Mouse (Mus musculus): ENCODE results near the gene Nrp1.
A peak's percentile ranks its signal among the peaks of the same experiment; 100 is the strongest.

The Nrp1 gene

DNA sequence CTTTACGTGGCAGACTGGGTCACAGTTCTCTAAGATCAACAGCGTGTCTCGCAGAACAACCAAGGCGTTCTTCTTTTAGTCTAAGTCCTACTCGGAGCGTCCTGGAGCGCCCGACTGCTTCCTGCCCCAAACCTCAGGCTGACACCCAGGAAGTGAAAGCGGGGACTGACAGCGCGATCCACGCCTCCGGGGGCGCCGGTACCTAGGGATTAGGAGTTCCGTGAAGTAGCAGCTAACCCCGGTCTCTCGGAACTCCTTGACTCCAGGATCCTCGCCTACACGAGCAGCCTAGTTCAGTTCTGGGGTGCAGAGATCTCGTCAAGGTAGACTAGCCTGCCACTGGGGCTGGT, at the start of gene Nrp1:
Gene Nrp1 (plus strand): TSS at position 199 of the 350 bp plus-strand sequence.
- DNase-seq (ENCODE audit: low spot score in 2 of 2), result peak in 1 of 2 experiments; percentile 10

DNA sequence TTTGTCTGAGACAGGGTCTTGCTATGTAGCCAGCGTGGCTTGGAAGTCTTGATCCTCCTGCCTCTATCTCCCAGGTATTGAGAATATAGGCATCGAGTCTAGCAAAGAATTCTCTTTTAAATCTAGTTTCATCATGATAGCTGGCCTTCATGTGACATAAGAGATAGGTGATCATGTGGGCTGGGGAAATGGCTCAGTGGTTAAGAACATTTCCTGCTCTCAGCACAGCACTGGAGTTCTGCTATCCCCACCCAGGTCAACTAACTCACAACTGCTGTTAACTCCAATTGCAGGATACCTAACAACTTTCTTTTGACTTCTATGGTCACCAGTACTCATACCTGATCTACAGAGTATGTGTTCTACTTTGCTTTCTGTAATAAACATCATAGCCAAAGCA, 37.6 kb upstream of the Nrp1 start:
- DNase-seq (ENCODE audit: low spot score in 2 of 2), result no peak

DNA sequence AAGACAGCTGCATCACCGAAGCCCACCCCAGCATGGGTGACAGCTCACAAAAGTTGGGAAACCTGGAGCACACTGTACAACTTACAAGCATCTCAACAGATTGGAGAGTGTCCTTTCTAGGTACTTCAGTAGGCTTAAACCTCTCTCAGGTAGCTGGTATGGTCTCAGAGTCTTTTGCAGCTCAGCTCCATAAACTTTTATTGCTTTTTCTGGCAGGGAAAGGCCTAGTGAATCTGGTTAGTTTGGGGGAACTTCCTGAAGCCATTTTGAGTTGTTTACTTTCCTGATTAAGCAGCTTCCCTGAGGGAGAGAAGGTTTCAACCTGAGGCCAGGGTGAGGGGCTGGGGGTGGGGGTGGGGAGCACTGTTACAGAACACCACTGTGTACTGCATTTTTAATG, 31.1 kb upstream of the Nrp1 start:
- DNase-seq (ENCODE audit: low spot score in 2 of 2), result no peak

DNA sequence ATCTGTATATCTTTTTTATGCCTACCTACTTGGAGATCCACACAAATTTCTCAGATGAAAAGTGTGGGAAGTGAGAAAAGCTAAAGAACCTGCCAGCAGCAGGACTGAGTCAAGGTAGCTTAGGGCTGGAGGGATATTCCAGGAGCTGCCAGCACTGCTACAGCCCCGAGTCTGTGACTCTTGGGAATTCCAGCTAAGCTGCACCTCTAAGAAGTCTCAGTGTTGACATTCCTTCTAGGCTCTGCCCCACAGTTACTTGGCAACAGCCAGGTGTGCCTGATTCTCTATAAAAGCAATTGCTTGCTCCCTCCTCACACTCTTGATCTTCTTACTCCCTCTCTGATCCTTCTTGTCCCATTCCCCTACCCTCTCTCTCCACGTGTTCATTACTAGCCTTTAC, 30.5 kb upstream of the Nrp1 start:
- DNase-seq (ENCODE audit: low spot score in 2 of 2), result no peak

DNA sequence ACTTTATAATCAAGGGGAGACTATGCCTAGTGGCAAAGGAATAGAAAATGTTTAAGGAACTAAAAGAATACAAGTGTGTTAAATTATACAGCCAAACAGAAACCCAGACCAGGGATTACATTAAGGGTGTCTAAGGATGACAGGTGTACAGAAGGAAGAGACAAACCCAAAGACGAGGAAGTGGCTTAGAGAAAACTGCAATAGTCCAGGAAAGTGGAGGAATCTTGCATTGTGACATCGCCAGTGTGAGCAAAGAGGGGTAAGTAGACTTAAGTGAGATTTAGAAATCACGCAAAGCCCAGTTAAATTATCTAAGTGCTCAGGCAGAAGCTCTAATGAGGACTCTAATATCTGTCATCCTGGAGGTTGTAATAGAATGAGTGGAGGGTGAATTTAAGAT, 28.9 kb upstream of the Nrp1 start:
- DNase-seq (ENCODE audit: low spot score in 2 of 2), result no peak

DNA sequence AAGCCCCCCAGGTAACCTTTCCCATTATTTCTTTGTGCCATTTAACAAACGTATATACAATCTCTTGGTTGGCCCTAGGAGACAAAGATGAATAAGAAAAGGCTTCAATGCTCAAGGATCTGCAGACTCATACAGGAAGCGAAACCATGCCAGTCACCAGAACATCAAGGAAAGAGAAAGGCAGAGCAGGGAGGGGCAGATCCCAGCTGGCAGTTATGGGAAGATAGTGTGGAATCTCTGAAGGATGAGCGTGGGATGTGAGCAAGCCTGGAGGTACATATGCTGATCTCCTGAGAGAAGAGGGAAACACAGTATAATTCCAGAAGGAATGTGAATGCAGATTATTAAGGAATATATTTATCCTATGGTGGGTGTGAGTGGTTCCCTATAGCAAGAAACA, 22.4 kb upstream of the Nrp1 start:
- DNase-seq (ENCODE audit: low spot score in 2 of 2), result no peak

DNA sequence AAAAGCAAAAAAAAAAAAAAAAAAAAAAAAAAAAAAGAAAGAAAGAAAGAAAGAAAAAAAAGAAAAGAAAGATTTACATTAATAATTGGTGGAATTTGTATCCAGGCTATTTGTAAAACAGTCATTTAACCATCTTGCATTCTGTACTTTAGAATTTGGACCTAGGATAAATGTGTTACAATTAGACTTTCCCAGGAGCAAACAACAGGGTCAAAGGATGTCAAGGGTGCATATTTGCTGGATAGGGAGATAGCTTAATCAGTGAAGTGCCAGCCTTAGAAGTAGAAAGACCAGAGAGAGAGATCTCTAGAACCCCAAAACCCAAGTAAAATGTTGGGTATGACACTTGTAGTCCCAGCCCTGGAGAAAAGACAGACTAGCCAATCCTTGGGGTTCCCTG, 19.5 kb upstream of the Nrp1 start:
- DNase-seq (ENCODE audit: low spot score in 2 of 2), result no peak

DNA sequence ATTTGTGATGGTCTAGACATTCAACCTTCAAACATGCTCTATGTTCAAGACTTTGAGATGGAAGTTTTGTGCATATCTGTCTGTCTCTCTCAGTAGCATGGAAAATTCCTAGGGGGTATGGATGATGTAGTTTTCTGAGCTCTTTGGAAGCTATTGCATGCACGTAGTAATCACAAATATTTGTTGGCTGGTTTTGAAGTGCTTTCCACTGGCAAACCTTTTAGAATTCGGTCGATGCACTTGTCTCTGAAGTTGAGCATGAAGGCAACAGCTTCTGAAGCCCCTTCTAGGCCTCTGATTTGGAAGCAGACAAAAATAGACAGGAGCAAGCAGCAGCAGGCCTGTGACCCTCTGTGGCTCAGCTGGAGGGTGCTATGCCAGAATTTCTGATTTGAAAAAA, 18.9 kb upstream of the Nrp1 start:
- no peak for DNase-seq (ENCODE audit: low spot score in 2 of 2)

DNA sequence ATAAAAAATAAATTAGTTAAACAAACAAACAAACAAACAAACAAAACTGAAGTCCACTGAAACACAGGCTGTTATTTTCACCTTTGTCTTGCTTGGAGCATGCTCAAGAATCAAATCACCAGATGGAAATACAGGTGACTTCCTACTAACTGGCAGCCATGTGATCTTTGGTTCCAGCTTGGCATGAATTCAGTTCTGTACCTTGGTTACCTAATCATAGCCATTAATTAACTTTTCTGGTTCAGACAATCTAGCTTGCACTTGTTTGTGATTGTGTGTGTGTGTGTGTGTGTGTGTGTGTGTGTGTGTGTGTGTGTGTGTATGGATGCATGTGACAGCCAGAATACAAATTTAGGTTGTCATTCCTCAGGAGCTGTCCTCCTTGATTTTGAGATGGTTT, 8.0 kb upstream of the Nrp1 start:
- no peak for DNase-seq (ENCODE audit: low spot score in 2 of 2)

DNA sequence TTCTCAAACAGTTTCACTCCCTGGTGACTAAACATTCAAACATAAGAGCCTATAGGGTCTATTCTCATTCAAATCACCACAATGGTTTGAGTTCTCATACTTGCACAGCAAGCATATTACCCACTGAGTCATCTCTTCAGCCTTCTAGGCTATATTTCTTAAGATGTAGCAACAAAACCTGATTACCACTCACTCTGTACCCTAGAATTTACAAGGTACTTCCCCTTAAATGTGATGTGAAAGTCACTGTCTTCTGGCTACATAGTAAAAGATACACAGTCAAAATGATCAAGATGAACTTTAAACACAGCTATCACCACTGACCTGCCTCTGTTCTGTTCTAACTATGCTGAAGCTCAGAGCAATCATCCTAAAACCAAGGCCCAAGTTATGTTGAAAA, 7.2 kb upstream of the Nrp1 start:
- DNase-seq (ENCODE audit: low spot score in 2 of 2), result no peak

DNA sequence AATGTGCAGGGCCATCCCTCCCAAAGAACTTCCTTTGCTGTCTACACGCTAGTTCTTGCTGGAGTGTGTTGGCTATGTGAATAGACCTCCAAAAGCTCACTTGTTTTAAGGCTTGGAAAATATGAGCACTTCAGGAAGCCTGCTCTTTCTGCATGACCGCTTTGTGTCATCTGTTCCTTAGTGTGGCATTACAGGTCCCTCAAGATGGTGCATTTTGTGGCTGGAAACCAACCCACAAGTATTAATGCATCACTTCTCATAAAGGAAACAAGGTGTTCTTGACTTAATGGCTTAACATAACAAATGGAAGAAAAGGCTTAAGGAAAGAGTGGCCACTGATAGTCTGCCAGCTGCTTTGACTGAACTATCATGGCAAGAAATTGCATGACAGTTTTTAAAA, 5.6 kb upstream of the Nrp1 start:
- DNase-seq (ENCODE audit: low spot score in 2 of 2), result no peak

DNA sequence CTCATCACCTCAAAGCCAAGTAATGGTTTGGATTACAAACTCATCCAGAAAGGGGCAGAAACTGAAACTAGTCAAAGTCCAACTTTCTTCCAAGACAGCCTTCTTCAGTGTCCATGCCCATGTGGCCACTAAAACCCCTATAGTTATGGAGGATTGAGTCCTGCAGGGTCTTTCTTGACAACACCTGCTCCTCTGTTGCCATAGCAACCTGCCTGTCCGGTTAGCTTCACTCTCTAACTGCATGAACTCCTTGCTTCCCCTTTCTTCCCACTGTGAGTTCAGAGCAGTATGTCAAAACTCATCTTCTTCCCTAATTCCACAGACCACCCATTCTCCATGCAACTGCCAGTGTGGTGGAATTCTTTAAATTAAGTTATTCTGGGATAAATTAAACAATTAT, 4.4 kb upstream of the Nrp1 start:
- DNase-seq (ENCODE audit: low spot score in 2 of 2), result no peak

DNA sequence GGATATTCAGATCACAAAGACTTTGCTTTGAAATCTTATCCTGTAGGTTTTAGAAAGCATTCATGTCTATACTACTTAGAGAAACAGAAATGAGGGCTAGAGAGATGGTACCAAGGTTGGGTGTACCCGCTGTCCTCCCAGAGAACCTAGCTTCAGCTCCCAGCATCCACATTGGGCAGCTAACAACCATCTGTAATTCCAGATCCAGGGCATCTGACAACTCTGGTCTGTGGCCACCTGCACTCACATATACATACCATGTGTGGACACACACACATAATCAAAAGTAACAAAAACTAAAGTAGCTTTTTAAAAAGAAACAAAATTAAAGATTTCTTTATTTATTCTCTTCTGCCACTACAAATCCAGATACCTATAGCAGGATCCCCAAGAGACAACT, 3.3 kb upstream of the Nrp1 start:
- DNase-seq (ENCODE audit: low spot score in 2 of 2), result no peak

DNA sequence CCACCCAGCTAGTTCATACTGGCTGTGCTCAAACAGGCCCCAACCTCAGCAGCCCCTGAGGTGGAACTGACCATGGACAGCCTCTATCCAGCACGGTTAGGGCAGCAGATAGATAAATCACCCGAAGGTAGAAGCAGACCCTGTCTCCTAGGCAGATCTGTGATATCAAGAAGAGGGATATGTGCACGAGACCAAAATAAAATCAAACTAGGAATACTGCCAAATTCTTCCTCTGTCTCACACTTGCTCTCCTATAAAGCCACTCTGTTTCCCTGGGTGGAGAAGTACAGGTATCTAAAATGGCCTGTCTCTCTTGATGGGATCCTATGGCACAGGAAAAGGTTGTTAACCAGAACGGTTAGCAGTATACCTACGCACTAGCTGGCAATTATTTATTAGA, 2.2 kb upstream of the Nrp1 start:
- no peak for DNase-seq (ENCODE audit: low spot score in 2 of 2)

DNA sequence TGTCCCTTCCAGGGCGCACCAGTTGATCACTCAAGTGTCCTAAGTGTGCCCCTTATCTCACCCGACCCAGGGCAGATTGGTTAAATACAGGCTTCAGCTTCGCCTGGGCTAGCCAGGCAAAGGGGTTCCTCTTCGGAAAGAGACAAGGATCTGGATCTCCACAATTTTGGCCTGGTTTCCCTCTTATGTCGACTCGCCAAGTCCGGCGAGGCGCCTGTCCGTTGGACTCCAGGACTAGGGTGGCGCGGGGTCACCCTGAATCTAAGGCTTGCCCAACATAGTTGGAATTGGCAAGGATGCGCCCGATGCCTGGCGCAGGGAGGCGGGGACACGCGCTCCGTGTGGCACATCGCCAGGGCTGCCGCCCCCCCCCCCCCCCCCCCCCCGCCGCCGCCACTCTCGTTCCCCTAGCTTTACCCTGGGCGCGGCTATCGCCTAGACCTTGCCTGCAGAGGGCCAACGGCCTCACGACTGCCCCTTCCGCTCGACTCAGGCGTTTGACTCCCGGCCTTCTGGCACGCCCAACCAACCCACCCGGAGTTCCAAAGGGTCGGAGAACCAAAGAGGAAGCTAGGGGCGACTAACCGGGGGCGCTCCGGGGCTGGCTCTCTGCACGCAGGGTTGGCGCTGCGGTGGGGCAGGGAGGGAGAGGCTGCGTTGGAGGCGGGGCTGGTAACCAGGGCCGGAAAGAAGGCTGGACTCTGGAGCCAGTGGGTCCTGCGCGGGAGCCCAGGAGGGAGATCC, 1.4 kb upstream of the Nrp1 start:
- peak; percentile 19 to 26 for DNase-seq (ENCODE audit: low spot score in 2 of 2)

DNA sequence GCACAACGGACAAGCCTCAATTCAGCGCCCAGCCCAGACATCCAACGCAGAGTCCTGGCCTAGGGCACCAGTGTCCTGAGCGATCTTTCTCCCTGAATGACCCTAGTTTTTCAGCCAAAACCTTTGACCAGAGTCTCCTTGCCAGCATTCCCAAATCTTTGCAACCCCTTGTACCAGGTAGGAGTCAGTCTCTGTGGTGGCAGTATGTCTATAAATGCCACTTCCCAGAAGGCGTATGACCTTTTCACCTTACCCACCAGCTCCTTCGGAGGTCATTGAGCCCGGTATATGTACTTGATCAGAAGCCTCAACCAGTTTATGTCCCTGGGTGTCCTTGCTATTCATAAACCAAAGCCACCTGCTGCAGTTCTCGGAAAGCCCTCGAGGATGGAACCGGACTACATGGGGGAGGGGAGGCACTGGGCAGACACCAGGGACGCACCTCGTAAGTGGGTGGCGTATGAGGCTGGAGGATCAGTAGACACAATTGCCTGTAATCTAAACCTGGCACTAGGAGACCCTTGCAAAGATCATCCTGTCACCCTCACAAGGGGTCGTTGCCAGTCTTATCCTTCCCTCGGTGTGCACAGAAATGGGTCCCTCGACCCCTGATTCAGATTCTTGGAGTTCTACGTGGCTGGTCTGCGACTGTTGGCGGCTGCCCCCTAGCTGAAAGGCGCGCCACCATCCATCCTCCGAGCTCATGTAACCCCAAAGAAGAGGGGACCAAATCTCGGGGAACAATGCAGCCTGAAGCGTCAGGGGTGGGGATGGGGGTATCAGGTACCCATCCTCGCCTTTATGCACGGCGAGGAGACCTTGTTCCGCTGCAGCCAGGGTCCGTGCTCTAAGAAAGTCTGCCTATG, 631 bp upstream of the Nrp1 start:
- peak in 1 of 2 experiments; percentile 10 for DNase-seq (ENCODE audit: low spot score in 2 of 2)

DNA sequence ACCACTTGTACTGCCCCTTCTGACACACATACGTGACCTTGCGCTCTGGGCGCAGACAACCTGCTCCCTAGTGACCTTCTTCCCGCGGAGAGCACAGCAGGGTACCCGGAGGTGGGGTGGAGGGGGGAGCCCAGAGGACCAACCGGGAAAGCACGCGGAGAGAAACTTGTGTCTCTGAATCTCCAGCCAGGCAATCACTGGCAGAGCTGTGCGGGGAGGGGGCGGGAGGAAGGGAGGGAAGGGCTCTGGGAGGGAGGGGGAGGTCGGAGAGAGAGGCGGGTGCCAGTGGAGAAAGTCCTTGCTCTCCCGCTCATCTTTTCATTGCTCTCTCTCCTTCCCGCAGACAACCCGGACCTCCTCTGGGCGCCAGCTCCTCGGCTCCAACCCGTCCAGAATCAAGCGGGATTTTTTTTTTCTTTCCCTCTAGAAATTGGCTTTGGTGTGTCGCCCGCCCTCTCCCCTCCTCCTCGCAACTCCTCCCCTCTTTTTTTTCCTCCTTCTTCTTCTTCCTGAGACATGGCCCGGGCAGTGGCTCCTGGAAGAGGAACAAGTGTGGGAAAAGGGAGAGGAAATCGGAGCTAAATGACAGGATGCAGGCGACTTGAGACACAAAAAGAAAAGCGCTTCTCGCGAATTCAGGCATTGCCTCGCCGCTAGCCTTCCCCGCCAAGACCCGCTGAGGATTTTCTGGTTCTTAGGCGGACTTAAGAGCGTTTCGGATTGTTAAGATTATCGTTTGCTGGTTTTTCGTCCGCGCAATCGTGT, 534 bp downstream of the Nrp1 start:
- DNase-seq (ENCODE audit: low spot score in 2 of 2), result no peak

DNA sequence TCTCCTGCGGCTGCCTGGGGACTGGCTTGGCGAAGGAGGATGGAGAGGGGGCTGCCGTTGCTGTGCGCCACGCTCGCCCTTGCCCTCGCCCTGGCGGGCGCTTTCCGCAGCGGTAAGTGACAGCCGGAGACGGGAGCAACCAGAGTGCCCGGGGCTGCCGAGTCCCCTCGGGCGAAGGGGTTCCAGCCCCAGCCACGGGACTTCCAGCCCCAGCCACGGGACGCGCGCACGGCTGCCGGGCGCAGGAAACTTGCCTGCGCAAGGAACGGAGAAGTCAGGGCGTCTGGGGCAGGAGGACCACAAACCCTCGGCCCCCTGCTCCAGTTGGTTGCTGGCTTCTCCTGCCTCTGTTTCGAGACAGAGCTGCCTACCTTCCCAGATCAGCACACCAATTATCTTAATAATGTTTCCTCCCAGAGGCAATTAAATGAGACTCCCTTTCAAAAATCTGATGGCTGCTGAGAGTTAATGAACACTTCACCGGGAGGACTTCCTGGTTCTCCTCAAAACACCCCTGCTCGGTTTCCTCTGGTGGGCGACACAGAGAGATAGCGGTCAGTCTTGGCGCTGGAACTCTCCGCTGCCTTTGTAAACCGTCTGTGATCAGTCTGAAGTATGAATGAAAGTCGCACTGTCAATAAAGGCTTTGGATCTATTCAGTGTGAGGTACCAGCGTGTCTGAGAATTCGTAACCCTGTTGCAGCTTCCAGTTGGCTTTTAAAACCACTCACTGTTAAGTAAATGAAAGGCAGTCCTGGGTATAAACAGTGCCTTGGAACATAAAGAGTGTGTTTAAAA, 1.3 kb downstream of the Nrp1 start:
- no peak for DNase-seq (ENCODE audit: low spot score in 2 of 2)

DNA sequence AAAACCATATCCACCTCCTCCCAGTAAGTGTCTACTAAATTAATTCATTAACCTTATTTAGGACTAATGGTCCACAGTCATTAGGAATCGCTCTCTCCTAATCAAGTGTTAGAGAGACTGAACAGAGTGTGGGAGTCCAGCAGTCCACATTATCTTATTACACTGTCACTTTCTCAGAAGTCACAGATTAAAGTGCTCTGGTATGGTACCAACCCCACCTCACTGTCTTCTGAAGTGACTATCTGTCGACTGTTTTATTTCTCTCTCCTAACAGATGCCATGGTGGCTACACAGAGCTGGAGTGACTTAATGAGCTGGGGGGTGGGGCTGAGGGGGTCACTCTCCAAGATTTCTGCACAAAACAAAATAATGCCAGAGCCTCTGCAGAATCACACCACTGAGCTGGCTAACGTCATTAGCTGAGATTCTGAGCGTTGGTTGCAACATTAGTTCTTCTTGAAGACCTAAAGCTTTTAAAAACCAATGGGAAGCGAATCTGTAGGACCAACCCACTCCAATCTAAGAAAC, 3.0 kb downstream of the Nrp1 start:
- DNase-seq (ENCODE audit: low spot score in 2 of 2), result no peak

DNA sequence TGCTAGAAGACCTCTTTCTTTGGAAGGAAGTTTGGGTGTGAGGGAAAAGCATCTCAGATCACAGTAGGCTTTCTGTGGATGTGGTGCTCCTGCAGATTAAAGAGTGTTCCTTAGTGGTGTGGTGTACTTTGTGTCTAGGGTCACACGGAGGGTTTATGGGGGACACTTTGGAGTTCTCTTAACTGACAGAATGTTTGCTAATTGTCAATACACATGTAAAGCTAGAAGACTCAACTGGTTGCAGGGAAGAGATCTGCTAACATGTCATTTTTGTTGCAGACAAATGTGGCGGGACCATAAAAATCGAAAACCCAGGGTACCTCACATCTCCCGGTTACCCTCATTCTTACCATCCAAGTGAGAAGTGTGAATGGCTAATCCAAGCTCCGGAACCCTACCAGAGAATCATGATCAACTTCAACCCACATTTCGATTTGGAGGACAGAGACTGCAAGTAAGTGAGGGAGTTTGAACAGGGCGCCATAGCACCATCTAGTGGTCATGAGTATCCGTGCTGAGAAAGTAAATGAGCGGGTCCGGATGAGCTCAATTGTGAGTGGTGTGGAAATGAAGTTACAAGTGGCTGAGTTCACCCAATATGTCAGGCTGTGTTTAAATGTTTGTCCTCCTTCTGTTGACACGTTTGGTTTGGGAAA, 4.7 kb downstream of the Nrp1 start:
- peak; percentile 47 to 70 for DNase-seq (ENCODE audit: low spot score in 2 of 2)

DNA sequence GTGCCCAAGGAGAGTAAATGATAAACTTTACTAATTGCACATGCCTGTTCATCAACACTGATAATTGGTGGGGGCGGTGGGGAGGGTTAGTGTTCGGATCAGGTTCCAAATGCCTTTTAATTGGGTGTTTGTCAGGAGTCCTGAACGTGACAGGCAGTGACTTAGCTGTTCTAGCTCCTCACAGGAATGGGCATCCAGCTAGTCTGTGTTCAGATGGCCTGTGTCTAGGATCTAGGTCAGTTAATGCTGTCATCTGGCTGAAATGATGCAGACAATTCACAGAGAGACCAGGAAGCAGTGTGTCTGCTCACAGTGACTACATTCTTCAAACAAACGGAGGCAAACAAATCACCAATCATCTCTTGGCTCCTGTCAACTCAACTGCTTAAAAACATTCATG, 12.1 kb downstream of the Nrp1 start:
- no peak for DNase-seq (ENCODE audit: low spot score in 2 of 2)

Data from natural killer cell, adult 2 months (primary cell).